Mouse (Mus musculus) heart, adult 2 months (tissue): Measurements from ENCODE around the gene Mansc1.

ENCODE experiments used
- CTCF ChIP-seq: fragments of 200-600 bp; IDR thresholded peaks from 2 replicates; pipeline ENCODE4 v1.8.1; 2022; ENCODE audit warnings: antibody characterized with exemption, mild to moderate bottlenecking, moderate library complexity
- EP300 ChIP-seq: fragments of 200-500 bp; IDR thresholded peaks from 2 replicates; pipeline ENCODE4 v1.6.1; 2011; ENCODE audit warnings: low read depth, low read length, control low read depth; ENCODE audit not compliant: insufficient read depth
- POLR2A ChIP-seq: fragments of 200-500 bp; IDR thresholded peaks from 2 replicates; pipeline ENCODE4 v1.6.1; 2011; ENCODE audit warnings: mild to moderate bottlenecking, low read depth, low read length, control low read depth; ENCODE audit not compliant: insufficient read depth

DNA sequence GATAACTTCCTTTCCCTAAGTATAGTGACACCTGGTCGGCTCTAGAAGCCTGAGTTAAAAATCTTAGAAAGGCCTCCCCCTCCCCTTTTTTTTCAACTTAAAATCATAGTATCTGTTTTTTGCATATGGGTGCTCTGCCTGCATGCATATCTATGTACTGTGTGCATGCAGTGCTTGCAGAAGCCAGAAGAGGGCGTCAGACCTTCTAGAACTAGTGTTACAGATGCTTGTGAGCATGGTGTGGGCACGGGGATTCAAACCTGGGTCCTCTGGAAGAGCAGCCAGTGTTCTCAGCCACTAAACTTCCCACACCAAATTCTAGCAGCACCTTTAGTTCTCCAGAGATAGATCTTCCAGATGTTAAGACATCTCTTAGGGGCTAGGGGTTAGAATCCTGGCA lies 14.7 kb downstream of the Mansc1 start:
- TF ChIP-seq POLR2A, result no peak
- no peak for TF ChIP-seq EP300
- no peak for TF ChIP-seq CTCF
